Mouse (Mus musculus) erythroblast, embryonic 14.5 days (primary cell): ENCODE measurements around the gene Gm6592.

ENCODE experiments used
- GATA1 ChIP-seq: IDR thresholded peaks from 2 replicates; pipeline ENCODE4 v1.6.1; 2012; ENCODE audit warnings: low read length, inconsistent platforms, mixed read lengths
- TAL1 ChIP-seq: IDR thresholded peaks from 3 replicates; pipeline ENCODE4 v1.6.1; 2012; ENCODE audit warnings: low read length, inconsistent platforms, mixed read lengths

DNA sequence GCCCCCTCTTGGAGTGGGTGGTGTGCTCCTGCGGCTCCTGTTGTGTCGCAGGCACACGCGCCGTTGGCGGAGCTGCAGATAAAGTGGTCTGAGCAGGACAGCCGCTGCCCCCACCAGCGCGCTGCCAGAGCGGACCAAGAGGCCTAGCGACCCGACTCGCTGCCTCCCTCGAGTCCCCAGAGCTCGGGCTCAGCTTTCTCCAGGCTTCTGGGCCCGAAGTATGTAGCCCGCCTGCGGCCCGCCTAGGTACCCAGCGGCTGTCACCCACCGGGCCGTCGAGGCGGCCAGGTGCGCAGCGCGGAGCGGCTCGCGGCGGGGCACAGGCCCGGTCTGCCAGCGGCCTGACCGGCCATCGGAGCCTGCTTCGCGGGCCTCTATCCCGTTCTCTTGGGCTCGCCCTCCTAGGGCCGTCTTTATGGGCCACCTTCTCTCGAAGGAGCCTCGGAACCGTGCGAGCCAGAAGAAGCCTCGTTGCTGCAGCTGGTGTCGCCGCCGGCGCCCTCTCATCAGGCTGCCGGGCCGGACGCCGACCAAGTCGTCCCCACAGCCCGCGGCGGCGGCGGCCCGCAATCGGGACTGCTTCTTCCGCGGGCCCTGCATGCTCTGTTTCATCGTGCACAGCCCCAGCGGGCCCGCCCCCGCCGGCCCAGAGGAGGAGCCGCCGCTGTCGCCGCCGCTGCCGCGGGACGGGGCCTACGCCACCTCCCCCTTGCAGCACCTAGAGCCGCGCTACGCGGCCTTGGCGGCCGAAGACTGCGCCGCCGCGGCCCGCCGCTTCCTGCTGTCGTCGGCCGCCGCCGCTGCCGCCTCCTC is 48.8 kb downstream of the Gm6592 start, which contains the start of gene B630019K06Rik:
- TF ChIP-seq TAL1: no peak
- TF ChIP-seq GATA1: no peak
